Mouse (Mus musculus) naive thymus-derived CD4-positive, alpha-beta T cell, adult 2 months (primary cell): ENCODE results near the gene Helz.
A peak's percentile ranks its signal among the peaks of the same experiment; 100 is the strongest.

Experiments
- DNase-seq: peaks from one replicate; pipeline ENCODE4 v3.0.0-alpha.2; 2011; ENCODE audit warnings: low read depth

Gene Helz

GRCm38 (mm10) chr11:107674601-107675000, 126.9 kb downstream of the Helz start:
- no peak for DNase-seq

- DNase-seq, result no peak
These were observed 127.5 kb downstream of the Helz start for GRCm38 (mm10) chr11:107675246-107675645.

- DNase-seq, result no peak
These were observed 128.6 kb downstream of the Helz start for GRCm38 (mm10) chr11:107676207-107676940.

- DNase-seq, result no peak
These were observed 135.1 kb downstream of the Helz start for GRCm38 (mm10) chr11:107682694-107683355.

GRCm38 (mm10) chr11:107683544-107684465, 136.1 kb downstream of the Helz start:
- DNase-seq, result no peak

- DNase-seq, result no peak
These were observed 138.6 kb downstream of the Helz start for GRCm38 (mm10) chr11:107686290-107686689.

- no peak for DNase-seq
These were observed 140.8 kb downstream of the Helz start for GRCm38 (mm10) chr11:107688480-107688879.

GRCm38 (mm10) chr11:107691569-107691968, 143.8 kb downstream of the Helz start:
- DNase-seq, result no peak

- peak; percentile 12 for DNase-seq
These were observed 145.6 kb downstream of the Helz start for GRCm38 (mm10) chr11:107693338-107693737.

- DNase-seq, result no peak
These were observed 152.2 kb downstream of the Helz start for GRCm38 (mm10) chr11:107699967-107700366.

- no peak for DNase-seq
These were observed 155.8 kb downstream of the Helz start for GRCm38 (mm10) chr11:107703272-107704134.

GRCm38 (mm10) chr11:107705060-107705459, 157.3 kb downstream of the Helz start:
- DNase-seq, result no peak

GRCm38 (mm10) chr11:107705476-107706074, 157.8 kb downstream of the Helz start:
- no peak for DNase-seq

- no peak for DNase-seq
These were observed 160.3 kb downstream of the Helz start for GRCm38 (mm10) chr11:107707897-107708610.

- DNase-seq, result no peak
These were observed 162.6 kb downstream of the Helz start for GRCm38 (mm10) chr11:107710379-107710778.

GRCm38 (mm10) chr11:107714368-107714767, 166.6 kb downstream of the Helz start:
- DNase-seq, result no peak

- no peak for DNase-seq
These were observed 168.7 kb downstream of the Helz start, which contains the start of gene Cacng1 for GRCm38 (mm10) chr11:107716332-107716938. Cacng1 (minus strand) TSS chr11:107716522.

- no peak for DNase-seq
These were observed 172.7 kb downstream of the Helz start for GRCm38 (mm10) chr11:107720264-107721021.

GRCm38 (mm10) chr11:107721057-107721456, 173.3 kb downstream of the Helz start:
- no peak for DNase-seq
